Mouse (Mus musculus): Measurements from ENCODE around the gene Zfp609. TPM values are rescaled to one million over a fixed set of nuclear protein-coding genes. Genes with fewer than 3 reads are reported as not detected.
"Not testable (repeated sequence)": the region's sequence is repeated elsewhere in the genome, so short reads cannot be mapped to it uniquely, and the experiment has no call there.

The Zfp609 gene
- polyA plus RNA-seq, 1 experiment from 2014 or later = 9.3 TPM

DNA sequence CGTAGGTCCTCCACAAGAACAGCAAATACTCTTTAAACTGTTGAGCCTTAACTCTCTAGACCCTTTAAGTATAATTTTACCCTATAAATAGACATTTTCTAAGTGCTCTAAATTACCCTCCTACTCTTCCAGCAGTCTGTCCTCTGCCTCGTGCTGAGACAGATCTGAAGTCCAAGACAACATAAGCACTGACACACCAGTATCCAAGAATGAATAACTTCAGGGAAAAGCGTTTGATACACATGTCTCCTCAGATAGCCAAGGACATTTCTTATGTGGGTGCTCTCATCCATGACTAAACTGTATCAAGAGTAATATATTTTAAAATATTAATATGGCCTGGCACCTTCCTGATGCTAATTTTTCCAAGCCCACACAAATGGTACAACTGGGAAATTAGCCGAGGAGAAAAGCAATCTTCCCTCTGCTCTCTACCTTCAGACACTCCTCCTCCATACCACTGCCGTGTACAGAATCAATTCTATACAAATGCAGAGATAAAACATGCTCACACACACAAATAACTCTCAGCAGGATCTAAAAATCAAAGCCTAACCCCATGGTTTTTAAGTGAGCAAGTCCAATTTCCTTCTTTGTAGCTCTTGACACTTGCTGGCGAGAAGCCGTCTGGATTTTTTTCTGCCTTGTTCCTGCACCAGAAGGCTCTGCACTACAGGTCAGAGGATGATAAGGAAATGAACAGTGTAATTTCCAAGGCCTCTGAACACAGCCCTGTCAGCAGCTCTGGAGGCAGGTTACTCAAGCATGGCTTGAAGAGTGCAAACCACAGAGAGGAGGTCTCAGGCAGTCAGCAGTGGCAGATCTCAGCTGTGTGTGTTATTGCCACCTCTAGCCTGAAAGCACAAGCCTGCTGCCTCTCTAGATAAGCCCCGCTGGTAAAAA lies 40.2 kb downstream of the Zfp609 start:
- Histone ChIP-seq H3K4me2 (peak overlapping the region; percentile 30), H3K4me3 (no peak overlapping the region; the same call in 1 of the 2 replicates), H3K27me3 (no peaks in the 10 kb centered on the region), H3K9ac (peak overlapping the region; percentile 53; the same call in 1 of the 2 replicates), H3K4me1 (replicated peaks) (peaks cover 75% of the 10 kb centered on the region), H3K36me3 (no peaks in the 10 kb centered on the region), H3K27ac (peak overlapping the region; percentile 89), H3K9me3 (no peaks in the 10 kb centered on the region)
- peak; percentile 78 for ATAC-seq (ENCODE audit: low FRiP score)
- 39% methylated on average over 8 of the region's 8 CpGs for WGBS

- 85% methylated on average over 4 of the region's 4 CpGs for WGBS
- Histone ChIP-seq H3K36me3 (no peaks in the 10 kb centered on the region), H3K4me3 (no peak overlapping the region), H3K4me2 (no peak overlapping the region), H3K27me3 (no peaks in the 10 kb centered on the region), H3K4me1 (replicated peaks) (peaks cover 62% of the 10 kb centered on the region), H3K27ac (peak overlapping the region; percentile 48), H3K9me3 (no peaks in the 10 kb centered on the region), H3K9ac (no peak overlapping the region)
- ATAC-seq (ENCODE audit: low FRiP score) = no peak
Measured at GRCm38 (mm10) chr9:65785772-65786368, 41.5 kb downstream of the Zfp609 start.

DNA sequence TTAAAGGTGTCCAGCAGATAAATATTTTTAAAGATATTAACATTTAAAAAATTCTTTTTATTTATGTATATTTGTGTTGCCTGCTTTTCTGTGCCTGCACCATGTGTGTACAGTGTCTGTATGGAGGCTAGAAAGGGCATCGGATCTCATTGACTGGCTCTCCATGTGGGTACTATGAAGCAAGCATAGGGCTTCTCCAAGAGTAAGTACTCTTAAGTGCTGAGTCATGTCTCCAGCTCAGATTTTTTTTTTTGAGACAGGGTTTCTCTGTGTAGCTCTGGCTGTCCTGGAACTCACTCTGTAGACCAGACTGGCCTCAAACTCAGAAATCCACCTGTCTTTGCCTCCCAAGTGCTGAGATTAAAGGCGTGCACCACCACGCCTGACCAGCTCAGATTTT lies 47.7 kb downstream of the Zfp609 start:
- not testable (repeated sequence) for H3K4me2 ChIP-seq; H3K9me3 ChIP-seq; H3K27me3 ChIP-seq; H3K36me3 ChIP-seq; H3K27ac ChIP-seq; H3K4me3 ChIP-seq; H3K9ac ChIP-seq; ATAC-seq (ENCODE audit: low FRiP score)
- 93% methylated on average over 3 of the region's 3 CpGs for WGBS
- peaks cover 33% of the 10 kb centered on the region for H3K4me1 ChIP-seq (replicated peaks)

GRCm38 (mm10) chr9:65776874-65777432 lies 50.4 kb downstream of the Zfp609 start:
- Histone ChIP-seq H3K4me1 (replicated peaks) (peaks cover 27% of the 10 kb centered on the region), H3K9me3 (no peaks in the 10 kb centered on the region), H3K27ac (0 out of 2 replicates have a peak overlapping the region, but pooled peaks have one; percentile 18), H3K36me3 (no peaks in the 10 kb centered on the region), H3K4me2 (no peak overlapping the region), H3K27me3 (no peaks in the 10 kb centered on the region), H3K9ac (no peak overlapping the region), H3K4me3 (no peak overlapping the region)
- no peak for ATAC-seq (ENCODE audit: low FRiP score)
- 12% methylated on average over 1 of the region's 1 CpGs for WGBS

DNA sequence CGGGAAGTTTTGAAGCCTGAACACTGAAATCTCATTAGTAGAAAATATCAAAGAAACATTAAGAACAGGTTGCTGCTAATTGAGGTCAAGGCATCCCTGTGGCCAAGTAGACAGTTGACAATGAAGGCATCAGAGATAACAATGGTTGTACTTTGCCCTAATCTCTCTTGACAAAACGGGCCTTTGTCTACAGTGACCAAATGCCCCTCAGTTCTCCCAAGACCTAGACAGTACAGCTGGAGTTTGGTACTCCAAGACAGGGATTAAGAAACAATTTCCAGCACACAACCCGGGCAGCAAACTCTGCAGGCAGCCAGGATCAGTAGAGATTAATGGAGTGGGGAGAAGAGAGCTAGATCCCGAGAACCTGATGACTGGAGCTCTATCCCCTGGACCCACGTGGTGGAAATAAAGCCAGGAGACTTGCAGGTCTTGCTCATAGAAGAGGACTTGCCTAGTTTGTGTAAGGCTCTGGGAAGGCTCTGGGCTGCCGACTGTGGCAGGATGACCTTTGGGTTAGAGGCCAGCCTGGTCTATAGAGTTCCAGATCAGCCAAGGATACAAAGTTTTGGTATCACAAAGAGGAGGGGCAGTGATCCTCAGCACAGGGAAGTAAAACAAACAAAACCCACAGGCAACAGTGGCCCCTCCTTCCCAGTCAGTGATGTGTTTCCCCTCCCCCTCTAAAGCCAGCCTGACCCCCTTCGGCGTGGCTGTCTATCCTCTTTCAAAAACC lies 51.1 kb downstream of the Zfp609 start:
- Histone ChIP-seq H3K9ac (no peak overlapping the region), H3K4me1 (replicated peaks) (peaks cover 32% of the 10 kb centered on the region), H3K4me2 (no peak overlapping the region), H3K36me3 (no peaks in the 10 kb centered on the region), H3K27ac (peak overlapping the region; percentile 58; the same call in 1 of the 2 replicates), H3K4me3 (no peak overlapping the region), H3K27me3 (no peaks in the 10 kb centered on the region), H3K9me3 (no peaks in the 10 kb centered on the region)
- 21% methylated on average over 8 of the region's 8 CpGs for WGBS
- ATAC-seq (ENCODE audit: low FRiP score) = no peak

- Histone ChIP-seq H3K4me2 (no peak overlapping the region), H3K9ac (no peak overlapping the region), H3K9me3 (no peaks in the 10 kb centered on the region), H3K4me3 (no peak overlapping the region), H3K4me1 (replicated peaks) (peaks cover 39% of the 10 kb centered on the region), H3K36me3 (no peaks in the 10 kb centered on the region), H3K27me3 (no peaks in the 10 kb centered on the region), H3K27ac (no peak overlapping the region)
- ATAC-seq (ENCODE audit: low FRiP score) = no peak
- 96% methylated on average over 7 of the region's 7 CpGs for WGBS
Measured at GRCm38 (mm10) chr9:65773783-65774182, 53.6 kb downstream of the Zfp609 start.

DNA sequence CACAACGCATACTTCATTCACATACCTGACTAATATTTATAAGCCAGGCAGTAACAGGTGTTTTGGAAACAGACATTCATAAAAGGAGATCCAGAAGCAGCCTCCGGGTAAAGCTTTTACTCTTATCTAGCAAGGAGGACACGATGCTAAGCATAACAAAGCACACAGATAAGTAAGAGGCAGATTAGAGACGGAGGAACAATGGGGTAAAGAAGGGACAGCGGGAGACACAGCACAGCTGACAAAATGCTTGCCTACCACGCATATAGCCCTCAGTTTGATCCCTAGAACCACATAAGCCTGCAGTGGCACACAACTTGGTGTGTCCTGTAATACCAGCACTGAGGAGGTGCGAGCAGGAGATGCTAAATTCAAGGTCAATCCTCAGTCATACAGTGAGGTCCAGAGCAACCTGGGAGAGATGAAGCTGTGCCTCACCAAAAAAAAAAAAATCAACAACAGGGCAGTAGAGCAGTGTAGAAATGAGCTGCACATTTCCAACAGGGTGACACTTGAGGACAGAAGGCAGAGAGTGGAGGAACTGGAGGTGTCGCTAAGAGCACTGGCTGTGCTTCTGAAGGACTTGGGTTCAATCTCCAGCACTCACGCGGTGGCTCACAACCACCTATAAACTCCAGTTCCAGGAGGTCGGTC lies 56.2 kb downstream of the Zfp609 start:
- Histone ChIP-seq H3K9me3 (no peaks in the 10 kb centered on the region), H3K9ac (0 out of 2 replicates have a peak overlapping the region, but pooled peaks have one; percentile 36), H3K4me3 (no peak overlapping the region), H3K27me3 (no peaks in the 10 kb centered on the region), H3K4me2 (no peak overlapping the region), H3K4me1 (replicated peaks) (peaks cover 26% of the 10 kb centered on the region), H3K27ac (0 out of 2 replicates have a peak overlapping the region, but pooled peaks have one; percentile 19), H3K36me3 (no peaks in the 10 kb centered on the region)
- 26% methylated on average over 11 of the region's 11 CpGs for WGBS
- no peak for ATAC-seq (ENCODE audit: low FRiP score)

GRCm38 (mm10) chr9:65762728-65763127 lies 64.6 kb downstream of the Zfp609 start:
- Histone ChIP-seq H3K27me3 (no peaks in the 10 kb centered on the region), H3K9ac (no peak overlapping the region), H3K36me3 (no peaks in the 10 kb centered on the region), H3K27ac (no peak overlapping the region), H3K4me3 (no peak overlapping the region), H3K4me1 (replicated peaks) (peaks cover 20% of the 10 kb centered on the region), H3K9me3 (no peaks in the 10 kb centered on the region), H3K4me2 (no peak overlapping the region)
- ATAC-seq (ENCODE audit: low FRiP score) = no peak
- WGBS = 88% methylated on average over 4 of the region's 4 CpGs

DNA sequence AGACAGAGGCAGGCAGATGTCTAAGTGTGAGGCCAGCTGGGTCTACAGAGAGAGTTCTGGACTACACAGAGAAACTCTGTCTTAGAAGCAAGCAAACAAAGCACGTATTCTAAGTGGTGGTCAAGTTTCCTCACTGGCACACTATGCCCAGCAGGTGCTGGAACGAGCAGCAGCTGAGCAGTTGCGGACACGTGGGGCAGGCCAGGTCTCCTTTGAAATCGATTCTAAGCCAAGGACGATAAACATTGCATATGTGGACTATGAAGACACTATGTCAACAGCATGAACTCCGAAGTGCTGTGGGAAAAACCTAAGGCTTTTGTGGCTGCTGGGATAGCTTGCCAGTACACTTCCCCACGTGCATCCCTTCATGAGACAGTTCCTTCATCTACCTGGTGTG lies 67.4 kb downstream of the Zfp609 start:
- Histone ChIP-seq H3K4me2 (no peak overlapping the region), H3K9ac (no peak overlapping the region), H3K4me3 (no peak overlapping the region), H3K4me1 (replicated peaks) (peaks cover 35% of the 10 kb centered on the region), H3K36me3 (no peaks in the 10 kb centered on the region), H3K27ac (peak overlapping the region; percentile 23; the same call in 1 of the 2 replicates), H3K9me3 (no peaks in the 10 kb centered on the region), H3K27me3 (no peaks in the 10 kb centered on the region)
- 78% methylated on average over 8 of the region's 8 CpGs for WGBS
- no peak for ATAC-seq (ENCODE audit: low FRiP score)

DNA sequence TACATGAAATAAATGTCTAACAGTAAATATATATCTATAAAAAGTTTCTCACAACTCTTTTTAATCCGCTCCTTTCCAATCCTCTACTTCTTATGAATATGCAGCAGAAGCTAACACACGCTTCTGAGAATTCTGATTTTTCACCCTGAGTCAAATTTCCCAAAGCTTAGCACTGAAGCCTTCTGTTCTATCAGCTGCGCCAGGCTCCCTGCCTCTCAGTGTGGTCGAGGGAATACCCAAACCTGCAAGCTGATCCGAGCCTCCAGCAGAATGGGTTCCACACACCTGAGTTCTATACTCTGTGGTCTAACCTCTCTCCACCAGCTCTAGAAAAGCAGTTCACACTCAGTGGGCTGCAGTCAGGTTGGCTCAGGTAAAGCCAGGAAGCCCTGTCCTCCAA lies 68.1 kb downstream of the Zfp609 start:
- Histone ChIP-seq H3K4me3 (no peak overlapping the region), H3K4me1 (replicated peaks) (peaks cover 35% of the 10 kb centered on the region), H3K27me3 (no peaks in the 10 kb centered on the region), H3K36me3 (no peaks in the 10 kb centered on the region), H3K9me3 (no peaks in the 10 kb centered on the region), H3K4me2 (no peak overlapping the region), H3K9ac (no peak overlapping the region), H3K27ac (no peak overlapping the region)
- WGBS = 88% methylated on average over 5 of the region's 5 CpGs
- ATAC-seq (ENCODE audit: low FRiP score) = no peak

- Histone ChIP-seq H3K9me3 (no peaks in the 10 kb centered on the region), H3K4me1 (replicated peaks) (peaks cover 35% of the 10 kb centered on the region), H3K4me3 (no peak overlapping the region), H3K9ac (no peak overlapping the region), H3K27ac (no peak overlapping the region), H3K27me3 (no peaks in the 10 kb centered on the region), H3K36me3 (no peaks in the 10 kb centered on the region), H3K4me2 (no peak overlapping the region)
- WGBS = 84% methylated on average over 3 of the region's 3 CpGs
- ATAC-seq (ENCODE audit: low FRiP score) = no peak
Measured at GRCm38 (mm10) chr9:65757826-65758225, 69.5 kb downstream of the Zfp609 start.

Measured in hindbrain, embryonic 13.5 days (tissue).